Mouse (Mus musculus) R1 (cell line): ENCODE data around the gene Dlx2.

Experiments
- DNase-seq: peaks from one replicate; pipeline ENCODE4 v3.0.0-alpha.2; 2018; ENCODE audit warnings: low read depth, low spot score

The Dlx2 gene

DNA sequence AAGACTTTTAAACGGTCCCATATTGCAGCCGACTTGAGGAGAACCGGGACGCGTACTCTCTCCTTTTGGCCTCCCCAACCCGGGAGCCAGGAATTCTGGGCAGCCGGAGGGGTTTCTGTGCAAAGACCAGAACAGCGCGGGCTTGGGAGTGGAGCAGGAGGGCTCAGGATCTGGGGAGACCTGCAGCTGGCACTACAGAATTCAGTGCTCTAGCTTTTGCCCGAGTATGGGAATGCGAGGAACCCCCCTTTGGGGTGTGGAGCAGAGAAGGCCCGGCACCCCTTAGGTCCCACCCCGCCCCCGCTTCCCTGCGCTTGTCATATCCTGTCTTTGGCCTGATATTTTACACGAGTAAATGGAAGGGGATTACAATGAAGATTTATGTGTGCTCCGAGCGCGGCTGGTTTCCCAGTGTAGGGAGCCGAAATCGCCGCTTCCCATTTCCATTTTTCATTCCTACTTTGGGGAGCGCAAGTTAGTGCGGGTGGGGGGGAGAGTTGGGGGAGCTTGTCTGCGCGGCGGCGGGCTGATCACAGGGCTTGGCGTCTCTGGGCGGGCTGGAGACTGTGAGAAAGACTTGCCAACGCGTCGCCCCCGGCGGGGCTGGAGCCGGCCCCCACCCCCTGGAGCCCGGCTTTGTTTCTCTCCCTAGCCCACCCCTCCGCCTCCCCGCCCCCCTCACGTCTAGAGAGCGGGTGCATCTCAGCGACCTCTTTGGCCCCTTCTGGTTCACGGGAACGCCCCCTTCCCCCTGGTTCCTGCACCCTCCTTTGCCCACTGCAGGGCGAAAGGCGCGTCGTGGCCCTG lies 5.7 kb downstream of the Dlx2 start:
- peak; percentile 49 for DNase-seq

DNA sequence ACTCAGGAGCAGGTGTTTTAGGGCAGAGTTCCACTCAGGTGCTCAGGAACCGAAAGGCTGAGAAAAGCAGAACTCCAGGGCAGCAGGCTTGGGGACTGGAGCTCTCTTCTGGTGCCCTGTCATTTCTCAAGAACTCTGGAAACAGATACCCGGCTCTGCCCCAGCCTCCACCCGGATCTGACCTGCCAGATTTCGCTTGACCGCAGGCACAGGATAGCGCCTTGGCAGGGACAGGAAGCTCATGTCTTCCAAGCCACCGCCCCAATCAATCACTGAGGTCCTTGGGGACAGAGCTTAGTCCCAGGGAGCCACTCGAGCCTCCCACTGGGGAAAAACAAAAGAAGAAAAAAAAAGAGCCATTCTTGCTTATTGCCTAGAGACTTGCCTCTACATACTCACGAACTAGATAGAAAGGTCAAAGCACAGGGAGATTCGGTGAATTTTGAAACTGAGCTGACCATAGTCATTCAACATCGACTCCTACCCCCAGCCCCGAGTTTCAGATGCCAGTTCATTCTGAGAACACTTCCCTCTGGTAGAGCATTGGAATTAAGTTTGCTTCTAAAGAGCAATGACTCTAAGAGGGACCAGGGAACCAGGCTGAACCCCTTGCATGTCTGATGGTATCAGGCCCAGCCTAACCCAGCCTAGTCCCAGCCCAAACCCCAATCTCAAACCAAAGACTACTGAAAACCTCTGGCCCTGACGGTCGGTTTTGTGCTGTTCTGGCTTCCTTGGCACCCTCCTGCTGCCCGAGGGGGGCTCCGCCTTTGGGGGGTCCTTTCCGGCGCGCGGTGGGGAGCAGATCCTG lies 12.1 kb downstream of the Dlx2 start:
- peak; percentile 57 for DNase-seq

- DNase-seq, result no peak
Observed at GRCm38 (mm10) chr2:71533094-71533493, 13.5 kb downstream of the Dlx2 start.

DNA sequence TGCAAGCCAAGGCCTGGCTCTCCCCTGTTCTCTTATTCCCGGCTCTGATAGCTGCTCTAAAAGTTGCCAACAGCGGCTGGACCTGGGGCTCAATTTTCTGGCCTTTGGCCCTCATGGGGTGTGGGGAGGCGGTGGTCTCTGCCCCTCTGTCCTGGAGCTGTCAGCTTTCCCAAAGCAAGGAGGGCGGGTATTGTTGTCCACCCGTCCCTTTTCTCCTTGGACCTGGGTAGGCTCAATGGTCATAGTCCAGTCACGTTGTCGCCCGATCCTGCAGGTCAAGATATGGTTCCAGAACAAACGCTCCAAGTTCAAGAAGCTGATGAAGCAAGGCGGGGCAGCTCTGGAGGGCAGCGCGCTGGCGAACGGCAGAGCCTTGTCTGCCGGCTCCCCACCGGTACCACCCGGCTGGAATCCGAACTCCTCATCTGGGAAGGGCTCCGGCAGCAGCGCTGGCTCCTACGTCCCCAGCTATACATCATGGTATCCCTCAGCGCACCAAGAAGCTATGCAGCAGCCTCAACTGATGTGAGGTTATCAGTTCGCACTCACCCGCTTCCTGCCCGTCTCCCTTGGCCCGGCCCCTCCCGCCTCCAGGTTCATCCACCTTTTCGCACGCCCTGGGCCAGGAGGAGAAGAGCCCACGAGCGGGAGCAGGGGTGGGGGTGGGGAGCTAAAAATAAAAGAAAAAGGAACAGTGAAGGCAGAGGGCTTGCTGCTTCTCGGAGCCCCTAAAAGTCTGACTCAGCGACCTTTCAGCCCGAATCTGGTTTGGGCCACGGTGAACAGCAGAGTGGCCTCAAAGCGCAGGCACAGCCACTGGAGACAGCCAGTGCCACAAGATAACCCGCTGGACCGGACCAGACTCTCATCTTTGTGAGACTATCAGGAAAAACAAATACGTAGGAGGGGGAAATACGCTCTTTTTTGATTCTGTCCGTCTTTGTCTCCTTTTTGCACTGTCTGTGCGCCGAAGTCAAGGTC lies 14.3 kb downstream of the Dlx2 start:
- DNase-seq, result peak; percentile 54

- peak; percentile 34 for DNase-seq
Observed at GRCm38 (mm10) chr2:71531124-71531590, 15.4 kb downstream of the Dlx2 start.

GRCm38 (mm10) chr2:71530391-71531123 lies 16.0 kb downstream of the Dlx2 start:
- peak; percentile 61 for DNase-seq

GRCm38 (mm10) chr2:71529511-71530351 lies 16.8 kb downstream of the Dlx2 start:
- peak; percentile 95 for DNase-seq

- peak; percentile 59 for DNase-seq
Observed at GRCm38 (mm10) chr2:71528714-71529510, 17.6 kb downstream of the Dlx2 start.

DNA sequence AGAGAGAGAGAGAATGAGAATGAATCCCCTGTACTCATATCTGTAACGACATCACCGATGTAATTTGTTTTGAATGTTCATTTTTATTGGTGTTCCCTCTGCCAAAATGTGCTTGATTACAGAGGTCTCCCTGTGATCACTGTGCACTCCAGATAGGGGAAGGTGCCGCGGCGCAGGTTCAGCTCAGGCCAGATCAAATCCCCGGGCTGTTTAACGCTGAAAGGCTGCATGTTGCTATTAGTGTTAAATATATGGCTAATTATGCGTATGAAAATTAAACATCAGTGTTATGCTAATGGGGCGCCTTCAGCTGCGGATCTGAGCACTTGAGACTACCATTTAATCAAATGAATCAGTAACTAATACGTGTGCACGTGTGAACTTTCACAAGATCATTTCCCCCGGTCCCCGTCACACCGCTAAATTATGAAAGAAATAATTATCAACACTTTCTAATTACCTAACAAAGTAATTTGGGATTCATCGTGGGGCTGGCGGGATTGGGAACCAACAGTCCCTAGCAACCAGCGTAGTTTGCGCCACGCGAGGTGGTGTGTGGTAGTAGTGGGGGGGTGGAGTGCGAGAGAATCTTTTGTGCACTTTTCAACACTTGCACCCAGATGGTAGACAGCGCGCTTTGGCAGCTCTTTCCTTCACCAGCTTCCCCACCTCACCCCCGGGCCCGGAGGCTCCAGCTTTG lies 18.4 kb downstream of the Dlx2 start, which contains the start of gene Dlx1:
Gene Dlx1 (plus strand): TSS at position 100 of the 700 bp plus-strand sequence.
- DNase-seq, result no peak

GRCm38 (mm10) chr2:71527323-71528013 lies 19.1 kb downstream of the Dlx2 start:
- DNase-seq, result no peak

GRCm38 (mm10) chr2:71526595-71527322 lies 19.8 kb downstream of the Dlx2 start:
- no peak for DNase-seq

- no peak for DNase-seq
Observed at GRCm38 (mm10) chr2:71524763-71525162, 21.8 kb downstream of the Dlx2 start.

DNA sequence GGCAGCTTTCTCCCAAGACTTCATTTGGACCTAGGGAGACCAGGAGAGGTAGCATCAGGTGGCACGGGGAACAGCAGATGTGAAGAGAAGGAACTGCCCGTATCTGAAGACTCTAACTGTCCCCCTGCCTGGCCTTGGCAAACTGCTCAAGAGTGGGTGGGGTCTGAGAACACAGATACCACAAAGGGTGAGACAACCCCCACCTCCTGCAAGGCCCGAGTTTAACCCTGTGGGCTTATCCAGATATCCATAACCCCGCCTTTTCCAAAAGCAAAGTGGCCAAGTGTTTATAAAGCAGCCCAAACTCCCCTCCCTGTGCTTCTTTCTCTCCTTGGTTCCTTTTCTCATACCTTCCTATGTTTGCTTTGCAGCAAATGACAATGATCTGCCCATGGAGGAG lies 23.1 kb downstream of the Dlx2 start:
- no peak for DNase-seq

- DNase-seq, result no peak
Observed at GRCm38 (mm10) chr2:71522871-71523270, 23.7 kb downstream of the Dlx2 start.

DNA sequence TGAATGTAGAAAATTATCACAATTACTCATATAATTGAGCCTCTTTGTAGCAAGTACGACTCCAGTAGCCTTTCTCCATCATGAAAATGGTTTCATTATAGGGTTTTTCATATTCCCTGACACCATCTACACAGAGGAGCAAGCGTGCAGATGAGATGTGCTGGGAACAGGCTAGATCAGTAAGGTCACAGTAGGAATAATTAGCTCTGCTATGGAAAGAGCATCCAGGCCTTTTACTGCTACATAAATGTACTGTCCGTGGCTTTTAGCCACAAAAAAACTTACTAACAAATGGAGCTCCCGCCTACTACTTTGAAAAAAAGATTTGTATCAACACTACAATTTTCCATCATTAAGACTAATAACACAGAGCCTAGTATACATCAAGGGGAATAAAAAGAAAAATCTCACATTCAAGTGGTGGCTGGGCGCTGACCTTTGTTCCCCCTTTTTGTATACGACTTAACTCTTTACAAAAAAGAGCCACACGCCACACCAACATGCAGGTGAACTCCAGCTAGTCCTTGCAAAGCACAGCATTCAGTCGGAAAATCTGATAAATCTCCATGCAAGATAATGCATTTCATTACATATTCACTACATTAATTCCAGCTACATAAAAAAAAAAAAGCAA lies 29.0 kb downstream of the Dlx2 start:
- no peak for DNase-seq

DNA sequence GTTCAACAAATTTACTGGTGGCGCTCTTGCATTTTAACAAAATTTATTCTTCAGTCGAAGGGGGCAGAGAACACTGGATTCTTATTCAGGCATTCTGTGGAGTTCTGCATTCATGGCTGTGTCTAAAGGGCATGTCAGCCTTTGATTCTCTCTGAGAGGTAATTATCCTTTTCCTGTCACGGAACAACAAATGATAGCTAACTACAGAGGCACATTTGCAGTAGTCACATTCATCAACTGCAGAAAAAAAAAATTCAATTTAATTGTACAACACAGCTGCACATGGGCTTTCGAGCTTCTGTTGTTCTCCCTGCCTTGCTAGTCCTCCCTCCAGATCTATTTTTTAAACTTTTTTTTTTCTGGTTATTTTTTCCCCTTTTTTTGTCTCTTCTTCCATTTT lies 29.6 kb downstream of the Dlx2 start:
- DNase-seq, result no peak

DNA sequence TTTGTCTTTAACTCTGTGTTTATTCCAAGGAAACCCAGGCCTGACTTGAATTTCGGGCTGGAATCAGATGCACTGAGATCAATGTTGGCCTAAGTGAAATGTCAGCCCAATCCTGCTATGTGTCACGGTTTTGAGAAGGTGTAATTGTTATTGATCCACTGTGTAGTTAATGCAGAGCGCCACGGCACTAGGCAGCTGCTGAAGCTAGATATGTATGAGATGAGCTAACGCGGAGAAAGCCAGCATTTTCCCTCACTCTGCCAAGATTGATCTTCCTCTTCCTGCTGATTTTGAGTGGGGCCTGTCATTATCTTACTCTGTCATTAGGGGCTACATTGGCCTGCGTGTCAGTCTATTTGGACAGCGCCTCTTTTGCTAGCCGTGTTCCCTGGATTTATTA lies 34.2 kb downstream of the Dlx2 start:
- DNase-seq, result no peak
